Mouse (Mus musculus) stomach, embryonic 14.5 days (tissue): ENCODE results near the gene Nt5e. TPM values are rescaled to one million over a fixed set of nuclear protein-coding genes. Genes with fewer than 3 reads are reported as not detected.
A peak's percentile ranks its signal among the peaks of the same experiment; 100 is the strongest.
"Not testable (repeated sequence)": the region's sequence is repeated elsewhere in the genome, so short reads cannot be mapped to it uniquely, and the experiment has no call there.

Source experiments
- ATAC-seq: fragments of 200-750 bp; cut with Nextera tagmentation; 2 replicates; pipeline ENCODE4 v1.8.0; 2017; ENCODE audit warnings: low read depth, moderate TSS enrichment; ENCODE audit not compliant: insufficient number of reproducible peaks, insufficient read depth, low FRiP score
- H3K27ac ChIP-seq: fragments of 300-500 bp; sonication (generic); 2 replicates; pipeline ENCODE4 v1.5.1; 2014; ENCODE audit warnings: mild to moderate bottlenecking, low read length, moderate library complexity, mixed read lengths
- H3K27me3 ChIP-seq: fragments of 300-500 bp; sonication (generic); 2 replicates; pipeline ENCODE4 v1.6.1; 2014; ENCODE audit warnings: low read length, control low read depth, mixed read lengths; ENCODE audit not compliant: control insufficient read depth, insufficient read depth
- H3K36me3 ChIP-seq: fragments of 300-500 bp; sonication (generic); 2 replicates; pipeline ENCODE4 v1.6.1; 2014; ENCODE audit warnings: mild to moderate bottlenecking, control low read depth, low read length, moderate library complexity, mixed read lengths; ENCODE audit not compliant: control insufficient read depth, insufficient read depth
- H3K4me1 ChIP-seq: fragments of 300-500 bp; sonication (generic); 2 replicates; pipeline ENCODE4 v1.6.1; 2014; ENCODE audit warnings: low read length, control low read depth, mixed read lengths; ENCODE audit not compliant: control insufficient read depth, insufficient read depth
- H3K4me2 ChIP-seq: fragments of 300-500 bp; sonication (generic); replicated peaks from 2 replicates; pipeline ENCODE4 v1.6.1; 2014; ENCODE audit warnings: low read depth, low read length, control low read depth
- H3K4me3 ChIP-seq: fragments of 300-500 bp; sonication (generic); 2 replicates; pipeline ENCODE4 v1.5.1; 2014; ENCODE audit warnings: low read depth, low read length, control low read depth
- H3K9ac ChIP-seq: fragments of 300-500 bp; sonication (generic); replicated peaks from 2 replicates; pipeline ENCODE4 v1.6.1; 2014; ENCODE audit warnings: low read depth, mild to moderate bottlenecking, control low read depth, low read length, moderate library complexity, mixed read lengths
- H3K9me3 ChIP-seq: fragments of 300-500 bp; sonication (generic); 2 replicates; pipeline ENCODE4 v1.6.1; 2016; ENCODE audit warnings: low read depth, low read length, control low read depth; ENCODE audit not compliant: control insufficient read depth
- WGBS: fragments of 180-500 bp; shearing (Covaris S2); extraction: QIAGEN DNeasy Blood & Tissue Kit; methylation state at CpG from one replicate; pipeline ENCODE4 v1.1.7; 2014; 5-methylcytosine and 5-hydroxymethylcytosine counted together
- polyA plus RNA-seq: library from polyadenylated mRNA; unstranded; fragments of >200 nt; fragmentation: Nextera tagmentation; extraction: Ambion mirVana; gene quantifications from 2 replicates; pipeline ENCODE4 v1.2.1, GENCODE M21; 2014

Nt5e gene
- 1.7 and 3.2 TPM in 2 replicates for polyA plus RNA-seq

- 1% methylated on average over 54 of the region's 66 CpGs for WGBS
- Histone ChIP-seq H3K27me3 (no peaks in the 10 kb centered on the region), H3K27ac (no peak within 1 kb of the TSS), H3K4me1 (no peaks in the 10 kb centered on the region), H3K4me3 (peak within 1 kb of the TSS; percentile 57), H3K9me3 (no peaks in the 10 kb centered on the region), H3K9ac (peak within 1 kb of the TSS; percentile 38), H3K4me2 (peak within 1 kb of the TSS; percentile 96), H3K36me3 (no peaks in the 10 kb centered on the region)
- peak; percentile 93 for ATAC-seq
Measured at GRCm38 (mm10) chr9:88326930-88327901, at the start of gene Nt5e. TSS of gene Nt5e (plus strand) at chr9:88327197.

- no peaks in the 10 kb centered on the region for H3K36me3 ChIP-seq
- no peak overlapping the region for H3K4me2 ChIP-seq
- H3K27me3 ChIP-seq, result no peaks in the 10 kb centered on the region
- 76% methylated on average over 4 of the region's 4 CpGs for WGBS
- no peak overlapping the region for H3K9ac ChIP-seq
- no peak overlapping the region for H3K4me3 ChIP-seq
- H3K27ac ChIP-seq, result no peak overlapping the region
- no peaks in the 10 kb centered on the region for H3K4me1 ChIP-seq
- no peak for ATAC-seq
- no peaks in the 10 kb centered on the region for H3K9me3 ChIP-seq
Measured at GRCm38 (mm10) chr9:88277588-88277987, 49.4 kb upstream of the Nt5e start.

DNA sequence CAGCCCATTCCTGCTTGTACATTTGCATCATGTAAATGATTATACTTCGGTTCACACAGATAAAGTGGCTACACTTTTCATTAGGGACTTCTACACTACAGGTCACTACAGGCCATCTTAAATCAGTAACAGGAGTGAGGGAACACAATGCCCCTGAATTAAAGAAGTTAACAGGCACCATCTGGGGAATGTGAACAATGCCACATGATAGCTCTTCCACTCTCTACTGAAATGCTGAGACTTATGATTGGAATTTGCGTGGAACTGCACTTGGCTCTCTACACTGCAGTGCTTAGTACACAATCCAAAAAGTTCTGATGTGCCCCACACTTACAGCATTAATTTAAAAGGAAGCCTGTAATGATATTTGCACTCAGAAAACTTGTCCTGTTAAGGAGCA, 47.3 kb upstream of the Nt5e start:
- Histone ChIP-seq H3K4me1 (no peaks in the 10 kb centered on the region), H3K9ac (no peak overlapping the region), H3K4me3 (no peak overlapping the region)

DNA sequence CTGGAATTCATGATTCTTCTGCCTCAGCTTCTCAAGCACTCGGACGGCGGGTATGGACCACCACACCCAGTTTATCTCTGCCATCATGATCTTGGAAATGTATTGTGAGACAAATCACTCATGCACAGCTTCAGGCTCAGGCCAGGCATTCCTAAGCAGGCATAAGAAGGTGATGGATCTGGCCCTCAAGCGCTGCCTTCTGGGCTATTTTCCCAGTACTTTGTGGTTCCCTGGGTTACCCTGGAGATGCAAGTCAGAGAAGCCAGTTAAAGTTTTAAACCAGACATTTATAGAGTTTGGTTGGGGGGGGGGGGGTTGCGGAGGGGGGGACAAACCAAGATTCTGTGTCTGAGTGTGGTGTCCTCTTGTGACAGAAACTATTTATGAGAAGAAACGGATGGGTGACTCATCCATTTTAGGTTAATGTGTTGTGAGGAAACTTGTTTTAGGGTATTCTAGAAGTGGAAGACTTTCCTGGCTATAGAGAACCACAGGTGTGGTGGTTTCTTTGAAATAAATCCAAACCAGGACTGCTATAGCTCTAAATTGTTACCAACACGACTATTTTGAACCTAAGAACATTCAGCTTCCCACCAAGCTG, 37.3 kb upstream of the Nt5e start:
- 83% methylated on average over 7 of the region's 7 CpGs for WGBS
- ATAC-seq, result no peak
- H3K9me3 ChIP-seq, result no peaks in the 10 kb centered on the region

More for the DNA sequence above, 47.3 kb upstream of the Nt5e start:
- H3K9me3 ChIP-seq, result no peaks in the 10 kb centered on the region
- H3K4me2 ChIP-seq, result no peak overlapping the region
- H3K27ac ChIP-seq, result no peak overlapping the region
- H3K36me3 ChIP-seq, result no peaks in the 10 kb centered on the region
- 69% methylated on average over 2 of the region's 2 CpGs for WGBS
- no peaks in the 10 kb centered on the region for H3K27me3 ChIP-seq
- no peak for ATAC-seq

DNA sequence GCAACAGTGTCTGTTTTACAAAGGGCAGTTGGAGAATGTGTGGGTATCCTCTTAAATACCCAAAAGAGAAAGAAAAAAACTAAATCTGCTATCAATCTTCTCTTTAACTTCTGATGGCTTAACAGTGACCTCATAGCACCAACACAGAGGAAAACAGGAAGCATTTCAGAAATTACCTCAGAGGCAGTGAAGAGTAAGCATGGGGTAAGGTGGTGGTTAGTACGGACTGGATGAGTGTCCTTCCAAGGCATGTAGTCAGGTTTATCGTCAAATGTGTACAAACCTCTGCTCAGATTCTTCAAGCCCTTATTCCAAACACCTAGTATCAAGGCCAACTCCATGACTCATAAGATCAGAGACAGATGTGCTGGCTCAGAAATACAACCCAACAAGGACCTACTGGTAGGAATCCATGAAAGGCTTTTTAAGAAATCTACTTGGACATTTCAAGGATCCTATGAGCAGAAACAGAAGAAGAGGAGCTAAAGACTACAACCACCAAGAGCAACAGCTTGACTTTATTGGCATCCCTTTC, 34.1 kb upstream of the Nt5e start:
- Histone ChIP-seq H3K36me3 (no peaks in the 10 kb centered on the region), H3K27ac (no peak overlapping the region), H3K4me3 (no peak overlapping the region), H3K27me3 (no peaks in the 10 kb centered on the region), H3K4me1 (no peaks in the 10 kb centered on the region), H3K4me2 (no peak overlapping the region), H3K9me3 (no peaks in the 10 kb centered on the region), H3K9ac (no peak overlapping the region)
- no peak for ATAC-seq
- 74% methylated on average over 2 of the region's 2 CpGs for WGBS

More for the DNA sequence above, 37.3 kb upstream of the Nt5e start:
- Histone ChIP-seq H3K27ac (no peak overlapping the region), H3K9ac (no peak overlapping the region), H3K36me3 (no peaks in the 10 kb centered on the region), H3K4me1 (no peaks in the 10 kb centered on the region), H3K4me2 (no peak overlapping the region), H3K4me3 (no peak overlapping the region), H3K27me3 (no peaks in the 10 kb centered on the region)

- H3K36me3 ChIP-seq, result no peaks in the 10 kb centered on the region
- 58% methylated on average over 4 of the region's 4 CpGs for WGBS
- H3K4me2 ChIP-seq, result no peak overlapping the region
- H3K9me3 ChIP-seq, result no peaks in the 10 kb centered on the region
- H3K27ac ChIP-seq, result no peak overlapping the region
- no peaks in the 10 kb centered on the region for H3K27me3 ChIP-seq
- H3K4me1 ChIP-seq, result no peaks in the 10 kb centered on the region
- no peak overlapping the region for H3K4me3 ChIP-seq
- no peak overlapping the region for H3K9ac ChIP-seq
- no peak for ATAC-seq
Measured at GRCm38 (mm10) chr9:88295798-88296197, 31.2 kb upstream of the Nt5e start.

GRCm38 (mm10) chr9:88296321-88296720, 30.7 kb upstream of the Nt5e start:
- WGBS, result 66% methylated on average over 5 of the region's 5 CpGs
- H3K9ac ChIP-seq, result no peak overlapping the region
- no peak overlapping the region for H3K4me2 ChIP-seq
- no peak for ATAC-seq
- no peak overlapping the region for H3K27ac ChIP-seq
- no peak overlapping the region for H3K4me3 ChIP-seq
- H3K9me3 ChIP-seq, result no peaks in the 10 kb centered on the region
- H3K36me3 ChIP-seq, result no peaks in the 10 kb centered on the region
- no peaks in the 10 kb centered on the region for H3K4me1 ChIP-seq
- H3K27me3 ChIP-seq, result no peaks in the 10 kb centered on the region

- WGBS, result 80% methylated on average over 3 of the region's 3 CpGs
- not testable (repeated sequence) for H3K4me3 ChIP-seq, ATAC-seq, H3K4me2 ChIP-seq, H3K4me1 ChIP-seq, H3K9ac ChIP-seq, H3K27me3 ChIP-seq, H3K9me3 ChIP-seq, H3K36me3 ChIP-seq, H3K27ac ChIP-seq
Measured at GRCm38 (mm10) chr9:88297244-88297643, 29.8 kb upstream of the Nt5e start.
